Mouse (Mus musculus) hindbrain, embryonic 14.5 days (tissue): Measurements from ENCODE around the gene Pik3c2b. TPM values are rescaled to one million over a fixed set of nuclear protein-coding genes. Genes with fewer than 3 reads are reported as not detected.
"Not testable (repeated sequence)": the region's sequence is repeated elsewhere in the genome, so short reads cannot be mapped to it uniquely, and the experiment has no call there.

ENCODE experiments used
- ATAC-seq: fragments of 200-750 bp; cut with Nextera tagmentation; 2 replicates; pipeline ENCODE4 v1.8.0; 2017; ENCODE audit warnings: moderate number of reproducible peaks, mild to moderate bottlenecking, moderate TSS enrichment, moderate library complexity; ENCODE audit not compliant: low FRiP score
- DNase-seq: peaks from one replicate; pipeline ENCODE4 v3.0.0-alpha.2; 2015; ENCODE audit warnings: low spot score
- H3K27ac ChIP-seq: fragments of 300-500 bp; sonication (generic); 2 replicates; pipeline ENCODE4 v1.5.1; 2014; ENCODE audit warnings: mild to moderate bottlenecking, moderate library complexity
- H3K27me3 ChIP-seq: fragments of 300-500 bp; sonication (generic); 2 replicates; pipeline ENCODE4 v1.6.1; 2014; ENCODE audit warnings: mild to moderate bottlenecking, low read length, mixed read lengths; ENCODE audit not compliant: control insufficient read depth, insufficient read depth
- H3K36me3 ChIP-seq: fragments of 300-500 bp; sonication (generic); replicated peaks from 2 replicates; pipeline ENCODE4 v1.6.1; 2014; ENCODE audit not compliant: control insufficient read depth, insufficient read depth
- H3K4me1 ChIP-seq: fragments of 300-500 bp; sonication (generic); replicated peaks from 2 replicates; pipeline ENCODE4 v1.6.1; 2014; ENCODE audit warnings: antibody characterized with exemption, low read length, mixed read lengths; ENCODE audit not compliant: control insufficient read depth, insufficient read depth
- H3K4me2 ChIP-seq: fragments of 300-500 bp; sonication (generic); replicated peaks from 2 replicates; pipeline ENCODE4 v1.6.1; 2014; ENCODE audit warnings: mild to moderate bottlenecking, moderate library complexity
- H3K4me3 ChIP-seq: fragments of 300-500 bp; sonication (generic); replicated peaks from 2 replicates; pipeline ENCODE4 v1.5.1; 2014; ENCODE audit warnings: mild to moderate bottlenecking, low read length
- H3K9ac ChIP-seq: fragments of 300-500 bp; sonication (generic); 2 replicates; pipeline ENCODE4 v1.6.1; 2014
- H3K9me3 ChIP-seq: fragments of 300-500 bp; sonication (generic); 2 replicates; pipeline ENCODE4 v1.6.1; 2016; ENCODE audit warnings: low read length; ENCODE audit not compliant: control insufficient read depth
- WGBS: fragments of 180-500 bp; shearing (Covaris S2); extraction: QIAGEN DNeasy Blood & Tissue Kit; methylation state at CpG from one replicate; pipeline ENCODE4 v1.1.7; 2014; 5-methylcytosine and 5-hydroxymethylcytosine counted together
- polyA plus RNA-seq: library from polyadenylated mRNA; unstranded; fragments of >200 nt; fragmentation: Nextera tagmentation; extraction: Ambion mirVana; gene quantifications from 2 replicates; pipeline ENCODE4 v1.2.1, GENCODE M21; 2014

Pik3c2b gene
- polyA plus RNA-seq, 1 experiment from 2014 or later: 14.8 TPM

DNA sequence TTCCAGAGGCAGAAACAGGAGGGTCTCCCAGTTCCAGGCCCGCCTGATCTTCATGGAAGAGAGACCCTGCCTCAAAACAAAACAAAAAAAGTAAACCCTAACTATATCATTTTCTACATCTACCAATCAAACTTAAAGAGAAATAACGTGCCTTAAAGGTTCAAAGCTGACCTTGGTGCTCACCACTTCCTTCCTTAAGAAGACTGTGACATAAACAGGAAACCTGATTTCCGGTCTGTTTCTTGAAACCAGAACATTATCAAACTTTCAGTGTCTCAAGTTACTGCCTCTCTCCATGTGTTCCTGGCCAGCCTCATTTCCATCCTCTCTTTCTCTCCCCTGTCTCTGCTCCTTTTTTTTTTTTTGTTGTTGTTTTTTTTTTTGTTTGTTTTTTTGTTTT lies 15.7 kb upstream of the Pik3c2b start:
- Histone ChIP-seq H3K4me1 (peaks cover 7% of the 10 kb centered on the region; the same call in 1 of the 2 replicates), H3K27me3 (no peaks in the 10 kb centered on the region), H3K9ac (no peak overlapping the region), H3K4me2 (no peak overlapping the region), H3K4me3 (no peak overlapping the region), H3K36me3 (no peaks in the 10 kb centered on the region), H3K9me3 (no peaks in the 10 kb centered on the region), H3K27ac (no peak overlapping the region)
- WGBS: 86% methylated on average over 3 of the region's 3 CpGs
- no peak for ATAC-seq
- no peak for DNase-seq

DNA sequence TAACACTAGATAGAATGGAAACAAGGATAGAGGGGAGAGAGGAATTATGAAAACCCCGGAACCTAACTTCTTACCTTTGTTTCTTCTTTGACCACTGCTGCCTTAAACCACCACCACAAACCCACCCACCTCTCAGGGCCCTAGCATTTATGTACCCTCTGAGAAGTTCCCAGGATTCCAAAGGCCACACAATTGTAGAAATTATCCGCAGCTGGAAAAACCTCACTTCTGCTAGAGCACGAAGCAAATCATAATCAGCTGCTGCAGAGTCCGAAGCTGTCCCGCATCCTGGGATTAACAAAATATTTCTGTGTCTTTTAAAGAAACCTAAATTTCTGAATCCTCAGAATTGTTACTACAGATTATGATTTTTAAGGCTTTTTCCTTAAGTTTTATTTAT lies 15.0 kb upstream of the Pik3c2b start, which contains the start of gene Mdm4:
Gene Mdm4 (minus strand): TSS at position 101 of the 400 bp plus-strand sequence.
- no peak within 1 kb of the TSS for H3K4me3 ChIP-seq
- no peak for ATAC-seq
- H3K27ac ChIP-seq: no peak within 1 kb of the TSS
- no peak within 1 kb of the TSS for H3K4me2 ChIP-seq
- H3K27me3 ChIP-seq: no peaks in the 10 kb centered on the region
- no peak within 1 kb of the TSS for H3K9ac ChIP-seq
- peaks cover 7% of the 10 kb centered on the region; the same call in 1 of the 2 replicates for H3K4me1 ChIP-seq
- no peaks in the 10 kb centered on the region for H3K36me3 ChIP-seq
- 95% methylated on average over 5 of the region's 5 CpGs for WGBS
- H3K9me3 ChIP-seq: no peaks in the 10 kb centered on the region
- DNase-seq: no peak

DNA sequence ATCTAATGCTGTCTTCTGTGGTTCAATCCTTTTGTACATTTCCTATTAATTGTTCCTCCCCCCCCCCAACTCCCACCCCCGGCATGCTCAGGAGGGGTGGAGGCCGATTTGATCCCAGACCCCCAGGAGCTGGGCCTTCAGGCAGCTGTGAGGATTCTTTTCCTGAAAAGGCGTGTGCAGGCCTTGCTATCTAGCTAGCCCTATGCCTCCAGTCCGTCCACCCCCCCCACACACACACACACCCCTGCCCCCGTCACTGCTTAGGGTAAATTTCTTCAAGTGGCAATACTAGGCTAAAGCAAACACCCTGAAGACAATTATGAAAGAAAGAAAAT lies 12.5 kb upstream of the Pik3c2b start:
- 12% methylated on average over 5 of the region's 5 CpGs for WGBS
- H3K9ac ChIP-seq: peak overlapping the region; percentile 52
- peak; percentile 29 for ATAC-seq
- 0 out of 2 replicates have a peak overlapping the region, but pooled peaks have one; percentile 22 for H3K27ac ChIP-seq
- peaks cover 7% of the 10 kb centered on the region; the same call in 1 of the 2 replicates for H3K4me1 ChIP-seq
- H3K9me3 ChIP-seq: no peaks in the 10 kb centered on the region
- H3K36me3 ChIP-seq: no peaks in the 10 kb centered on the region
- peak overlapping the region; percentile 61 for H3K4me2 ChIP-seq
- no peaks in the 10 kb centered on the region for H3K27me3 ChIP-seq
- no peak for DNase-seq
- H3K4me3 ChIP-seq: peak overlapping the region; percentile 34

DNA sequence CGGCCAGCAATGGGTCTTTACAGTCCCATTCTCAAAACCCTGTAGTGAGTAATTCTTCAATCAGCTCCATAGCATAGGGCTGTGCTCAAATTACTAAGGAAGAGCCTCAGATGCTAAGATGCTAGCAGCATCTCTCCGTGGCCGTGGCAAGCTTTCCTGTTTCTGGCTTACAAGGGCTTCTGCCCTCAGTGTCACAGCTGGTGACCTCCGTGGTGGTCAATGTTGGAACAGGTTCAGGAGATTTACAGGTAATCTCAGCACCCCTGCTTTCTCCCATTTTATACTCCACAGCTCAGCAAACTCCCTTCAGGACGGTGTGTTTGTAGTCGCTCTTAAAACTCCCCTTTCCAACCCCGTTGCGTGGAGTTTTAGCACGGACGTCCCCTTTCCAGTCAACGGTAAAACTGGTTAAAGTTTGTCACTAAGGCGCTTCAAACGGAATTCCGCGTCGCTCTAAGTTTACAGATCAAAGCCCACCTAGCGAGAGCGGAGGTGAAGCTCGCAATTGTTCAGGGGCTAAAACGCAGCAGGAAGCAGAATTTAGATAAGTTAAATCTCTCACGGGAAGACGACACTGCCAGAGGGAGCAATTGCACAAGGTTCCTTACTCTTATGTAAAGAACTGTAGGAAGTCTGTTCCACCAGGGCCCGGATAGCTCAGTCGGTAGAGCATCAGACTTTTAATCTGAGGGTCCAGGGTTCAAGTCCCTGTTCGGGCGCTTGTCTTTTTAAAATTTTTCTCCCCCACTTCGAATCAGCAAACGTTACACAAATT lies 12.0 kb upstream of the Pik3c2b start:
- Histone ChIP-seq H3K4me1 (peaks cover 7% of the 10 kb centered on the region; the same call in 1 of the 2 replicates), H3K36me3 (no peaks in the 10 kb centered on the region), H3K9me3 (no peaks in the 10 kb centered on the region), H3K4me3 (peak overlapping the region; percentile 34), H3K9ac (peak overlapping the region; percentile 52), H3K27ac (0 out of 2 replicates have a peak overlapping the region, but pooled peaks have one; percentile 22), H3K4me2 (peak overlapping the region; percentile 61), H3K27me3 (no peaks in the 10 kb centered on the region)
- ATAC-seq (peak; percentile 82), DNase-seq (peak; percentile 98)
- WGBS: under 1% methylated on average over 28 of the region's 28 CpGs

DNA sequence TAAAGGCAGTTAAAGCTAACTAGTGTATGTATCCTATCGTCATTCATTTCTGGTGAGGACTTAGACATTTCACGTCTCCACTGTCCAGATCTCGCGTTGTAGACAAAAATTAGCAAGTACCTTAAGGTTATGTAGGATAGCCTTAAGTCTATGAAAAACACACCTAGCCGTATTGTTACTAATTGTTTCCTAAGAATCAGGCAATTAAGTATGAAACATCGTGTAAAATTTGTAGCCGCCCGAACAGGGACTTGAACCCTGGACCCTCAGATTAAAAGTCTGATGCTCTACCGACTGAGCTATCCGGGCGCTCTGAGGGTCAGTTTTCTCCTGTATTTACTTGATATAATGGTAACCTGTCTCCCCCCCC lies 11.4 kb upstream of the Pik3c2b start:
- Histone ChIP-seq H3K9me3 (no peaks in the 10 kb centered on the region), H3K27me3 (no peaks in the 10 kb centered on the region), H3K4me3 (peak overlapping the region; percentile 34), H3K9ac (0 out of 2 replicates have a peak overlapping the region, but pooled peaks have one; percentile 52), H3K36me3 (no peaks in the 10 kb centered on the region), H3K4me1 (peaks cover 7% of the 10 kb centered on the region; the same call in 1 of the 2 replicates), H3K27ac (no peak overlapping the region), H3K4me2 (peak overlapping the region; percentile 61)
- DNase-seq (peak; percentile 77), ATAC-seq (peak; percentile 78)
- 4% methylated on average over 11 of the region's 11 CpGs for WGBS

DNA sequence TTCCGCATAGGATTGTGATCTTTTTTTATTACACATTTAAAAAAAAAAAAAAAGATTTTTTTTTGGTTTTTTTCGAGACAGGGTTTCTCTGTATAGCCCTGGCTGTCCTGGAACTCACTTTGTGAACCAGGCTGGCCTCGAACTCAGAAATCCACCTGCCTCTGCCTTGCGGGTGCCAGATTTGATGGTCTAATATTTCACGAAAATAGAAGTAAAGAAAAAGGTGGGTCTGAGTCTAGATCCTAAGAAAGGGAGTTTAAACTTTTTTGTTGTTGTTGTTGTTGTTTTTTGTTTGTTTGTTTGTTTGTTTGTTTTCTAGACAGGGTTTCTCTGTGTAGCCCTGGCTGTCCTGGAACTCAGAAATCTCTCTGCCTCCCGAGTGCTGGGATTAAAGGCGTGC lies 10.8 kb upstream of the Pik3c2b start:
- H3K4me2 ChIP-seq, H3K9me3 ChIP-seq, H3K9ac ChIP-seq, ATAC-seq, H3K4me1 ChIP-seq, H3K36me3 ChIP-seq, DNase-seq, H3K27ac ChIP-seq, H3K4me3 ChIP-seq, H3K27me3 ChIP-seq: not testable (repeated sequence)
- WGBS: 68% methylated on average over 7 of the region's 7 CpGs

DNA sequence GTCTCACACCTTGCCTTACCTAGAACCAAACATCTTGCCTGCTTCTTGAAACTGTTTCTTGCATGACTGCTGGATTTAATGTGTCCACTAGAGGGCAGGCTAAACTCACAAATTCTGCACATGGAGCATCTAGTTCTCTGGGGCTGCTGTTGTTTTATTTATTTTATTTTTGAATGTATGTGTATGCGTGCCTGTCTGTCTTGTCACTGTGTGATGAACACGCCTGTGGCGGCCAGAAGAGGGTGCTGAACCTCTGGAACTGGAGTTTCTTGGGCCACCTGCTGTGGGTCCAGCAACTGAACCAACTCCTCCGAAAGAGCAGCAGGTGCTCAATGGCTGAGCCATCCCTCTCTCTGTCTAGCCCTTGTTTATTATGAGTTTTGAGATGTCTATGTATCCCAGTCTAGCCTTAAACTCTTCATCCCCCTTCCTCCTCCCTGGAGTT lies 5.9 kb upstream of the Pik3c2b start:
- Histone ChIP-seq H3K36me3 (no peaks in the 10 kb centered on the region), H3K4me2 (no peak overlapping the region), H3K4me3 (no peak overlapping the region), H3K9me3 (no peaks in the 10 kb centered on the region), H3K9ac (no peak overlapping the region), H3K4me1 (no peaks in the 10 kb centered on the region), H3K27ac (no peak overlapping the region), H3K27me3 (no peaks in the 10 kb centered on the region)
- 6% methylated on average over 4 of the region's 4 CpGs for WGBS
- DNase-seq: peak; percentile 89
- ATAC-seq: peak; percentile 60; the same call in 1 of the 2 replicates

DNA sequence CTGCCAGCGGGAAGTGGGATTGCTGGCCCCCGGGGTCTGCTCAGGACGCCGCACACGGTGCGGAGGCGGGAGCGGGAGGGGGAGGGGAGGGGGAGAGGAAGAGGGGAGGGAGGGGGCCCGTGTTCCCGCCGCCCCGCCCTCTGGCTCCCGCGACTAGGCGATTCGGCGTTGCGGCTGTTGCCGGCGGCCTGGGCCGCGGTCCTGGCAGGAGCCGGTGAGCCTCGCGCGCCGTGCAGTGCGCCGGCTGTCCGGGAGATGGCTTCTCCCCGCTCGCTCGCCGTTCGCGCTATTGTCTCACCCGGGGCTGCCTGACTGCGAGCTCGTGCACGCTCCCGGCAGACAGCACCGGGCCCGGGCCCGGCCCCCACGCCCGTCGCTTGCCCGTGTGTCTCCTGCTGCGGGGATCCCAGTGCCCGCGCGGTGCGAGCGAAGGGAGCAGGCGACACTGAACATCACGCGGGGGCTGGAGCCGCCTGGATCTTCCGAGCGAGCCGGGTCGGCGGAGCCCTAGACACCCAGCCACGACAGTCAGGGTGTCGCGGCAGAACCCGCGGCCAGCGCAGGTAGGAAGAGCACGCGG lies 484 bp downstream of the Pik3c2b start:
- DNase-seq: peak; percentile 77
- no peaks in the 10 kb centered on the region for H3K9me3 ChIP-seq
- WGBS: under 1% methylated on average over 57 of the region's 71 CpGs
- no peaks in the 10 kb centered on the region for H3K36me3 ChIP-seq
- peak overlapping the region; percentile 97 for H3K27ac ChIP-seq
- H3K9ac ChIP-seq: peak overlapping the region; percentile 100
- ATAC-seq: peak; percentile 90
- H3K4me1 ChIP-seq: peaks cover 35% of the 10 kb centered on the region
- H3K4me3 ChIP-seq: peak overlapping the region; percentile 96
- no peaks in the 10 kb centered on the region for H3K27me3 ChIP-seq
- peak overlapping the region; percentile 87 for H3K4me2 ChIP-seq

DNA sequence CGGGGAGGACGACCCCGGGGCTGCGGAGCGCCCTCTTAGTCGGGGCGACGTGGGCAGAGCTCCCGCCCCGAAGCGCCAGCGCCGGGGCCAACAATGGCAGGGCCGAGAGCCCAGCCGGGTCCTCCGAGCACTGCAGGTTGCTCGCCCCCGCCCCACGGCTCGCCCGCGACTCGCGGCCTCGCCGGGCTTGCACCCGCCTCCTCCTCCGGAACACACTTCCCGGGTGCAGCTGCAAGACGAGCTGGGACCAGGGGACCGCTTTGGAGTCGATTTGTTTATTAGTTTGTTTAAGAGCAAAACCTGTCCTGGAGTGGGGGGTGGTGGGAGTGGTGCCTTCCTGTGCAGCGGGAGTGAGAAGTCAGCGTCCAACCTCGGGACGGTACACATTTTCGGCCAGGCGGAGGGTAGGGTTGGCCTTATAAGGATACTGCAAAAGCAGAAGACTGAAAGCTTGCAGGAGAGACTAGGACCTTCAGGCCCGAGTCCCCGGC lies 1.0 kb downstream of the Pik3c2b start:
- Histone ChIP-seq H3K27me3 (no peaks in the 10 kb centered on the region), H3K9ac (peak overlapping the region; percentile 100), H3K27ac (peak overlapping the region; percentile 97), H3K9me3 (no peaks in the 10 kb centered on the region), H3K4me1 (peaks cover 35% of the 10 kb centered on the region), H3K36me3 (no peaks in the 10 kb centered on the region), H3K4me3 (peak overlapping the region; percentile 96), H3K4me2 (peak overlapping the region; percentile 87)
- WGBS: under 1% methylated on average over 30 of the region's 40 CpGs
- peak; percentile 66 for ATAC-seq
- DNase-seq: peak; percentile 48
